Mouse (Mus musculus) spleen, adult 2 months (tissue): ENCODE data around the gene Rnd3.

Experiments
- CTCF ChIP-seq: fragments of 200-500 bp; IDR thresholded peaks from 2 replicates; pipeline ENCODE4 v1.5.1; 2011; ENCODE audit warnings: mild to moderate bottlenecking, inconsistent platforms; ENCODE audit not compliant: insufficient read depth, insufficient read length, insufficient replicate concordance; ENCODE audit errors: extremely low read depth
- POLR2A ChIP-seq: fragments of 200-500 bp; IDR thresholded peaks from 2 replicates; pipeline ENCODE4 v1.6.1; 2011; ENCODE audit warnings: low read depth, low read length, inconsistent platforms

DNA sequence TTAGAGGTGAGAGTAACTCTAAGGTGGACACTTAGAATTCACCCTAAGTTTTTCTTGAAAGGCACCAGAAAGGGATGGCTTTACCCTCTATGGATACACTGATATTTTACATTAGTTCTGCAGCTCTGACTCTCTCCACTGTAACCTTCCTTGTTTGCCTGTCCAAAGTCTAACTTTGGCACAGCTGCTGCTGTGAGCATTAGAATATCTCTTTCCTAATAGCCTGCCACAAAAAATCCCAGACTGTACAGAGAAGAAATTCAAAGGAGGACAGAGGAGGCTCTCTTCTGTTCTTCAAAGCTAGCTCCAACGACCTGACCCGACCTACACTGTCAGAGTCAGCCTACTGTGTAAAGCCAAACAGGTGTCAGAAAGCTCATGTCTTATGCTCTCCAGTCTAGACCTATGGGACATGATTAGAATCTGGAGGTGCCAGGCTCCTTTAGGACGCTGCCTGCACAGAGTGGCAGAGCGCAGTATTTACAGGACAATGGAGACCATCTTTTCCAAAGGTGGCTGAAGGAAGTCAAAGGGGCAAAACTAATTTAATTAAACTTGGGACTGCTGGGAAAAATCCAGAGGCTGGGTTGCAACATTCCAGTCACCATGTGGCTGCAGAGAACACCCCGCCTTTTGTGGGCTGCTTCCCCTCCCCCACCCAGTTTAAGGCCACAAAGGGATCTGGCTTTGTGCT, 9.5 kb downstream of the Rnd3 start:
- TF ChIP-seq POLR2A, result no peak
- TF ChIP-seq CTCF, result no peak
